Mouse (Mus musculus) midbrain, embryonic 15.5 days (tissue): Measurements from ENCODE around the gene Prrc2b. TPM values are rescaled to one million over a fixed set of nuclear protein-coding genes. Genes with fewer than 3 reads are reported as not detected.

Experiments
- ATAC-seq: fragments of 200-750 bp; cut with Nextera tagmentation; replicated peaks from 2 replicates; pipeline ENCODE4 v1.8.0; 2017; ENCODE audit warnings: moderate TSS enrichment
- H3K27ac ChIP-seq: fragments of 300-500 bp; sonication (generic); 2 replicates; pipeline ENCODE4 v1.5.1; 2015; ENCODE audit warnings: mild to moderate bottlenecking, inconsistent platforms
- H3K27me3 ChIP-seq: fragments of 300-500 bp; sonication (generic); replicated peaks from 2 replicates; pipeline ENCODE4 v1.6.1; 2015; ENCODE audit warnings: inconsistent platforms
- H3K36me3 ChIP-seq: fragments of 300-500 bp; sonication (generic); replicated peaks from 2 replicates; pipeline ENCODE4 v1.6.1; 2015; ENCODE audit warnings: inconsistent platforms
- H3K4me1 ChIP-seq: fragments of 300-500 bp; sonication (generic); 2 replicates; pipeline ENCODE4 v1.6.1; 2015; ENCODE audit warnings: inconsistent platforms
- H3K4me2 ChIP-seq: fragments of 300-500 bp; sonication (generic); 2 replicates; pipeline ENCODE4 v1.6.1; 2015; ENCODE audit warnings: inconsistent platforms, mild to moderate bottlenecking, moderate library complexity
- H3K4me3 ChIP-seq: fragments of 300-500 bp; sonication (generic); 2 replicates; pipeline ENCODE4 v1.5.1; 2015; ENCODE audit warnings: mild to moderate bottlenecking, inconsistent platforms
- H3K9ac ChIP-seq: fragments of 300-500 bp; sonication (generic); 2 replicates; pipeline ENCODE4 v1.6.1; 2015; ENCODE audit warnings: mild to moderate bottlenecking, inconsistent platforms
- H3K9me3 ChIP-seq: fragments of 300-500 bp; sonication (generic); 2 replicates; pipeline ENCODE4 v1.6.1; 2016; ENCODE audit warnings: inconsistent platforms
- WGBS: fragments of 180-500 bp; shearing (Covaris S2); methylation state at CpG from one replicate; pipeline ENCODE4 v1.1.7; 2015; ENCODE audit warnings: mixed read lengths; 5-methylcytosine and 5-hydroxymethylcytosine counted together
- polyA plus RNA-seq: library from polyadenylated mRNA; unstranded; fragments of >200 nt; fragmentation: Nextera tagmentation; extraction: Ambion mirVana; gene quantifications from 2 replicates; pipeline ENCODE4 v1.2.1, GENCODE M21; 2015

The Prrc2b gene
- 85.4 and 92.2 TPM in 2 replicates for polyA plus RNA-seq

GRCm38 (mm10) chr2:32150924-32151659, at the start of gene Prrc2b:
Gene Prrc2b, plus strand, starts transcription at chr2:32151082.
- ATAC-seq = peak; percentile 75
- peak within 1 kb of the TSS; percentile 98 for H3K9ac ChIP-seq
- under 1% methylated on average over 87 of the region's 117 CpGs for WGBS
- H3K27ac ChIP-seq = peak within 1 kb of the TSS; percentile 99
- H3K4me1 ChIP-seq = peaks cover 52% of the 10 kb centered on the region
- H3K4me3 ChIP-seq = peak within 1 kb of the TSS; percentile 94
- no peaks in the 10 kb centered on the region for H3K9me3 ChIP-seq
- no peaks in the 10 kb centered on the region for H3K36me3 ChIP-seq
- peak within 1 kb of the TSS; percentile 93 for H3K4me2 ChIP-seq
- no peaks in the 10 kb centered on the region for H3K27me3 ChIP-seq

DNA sequence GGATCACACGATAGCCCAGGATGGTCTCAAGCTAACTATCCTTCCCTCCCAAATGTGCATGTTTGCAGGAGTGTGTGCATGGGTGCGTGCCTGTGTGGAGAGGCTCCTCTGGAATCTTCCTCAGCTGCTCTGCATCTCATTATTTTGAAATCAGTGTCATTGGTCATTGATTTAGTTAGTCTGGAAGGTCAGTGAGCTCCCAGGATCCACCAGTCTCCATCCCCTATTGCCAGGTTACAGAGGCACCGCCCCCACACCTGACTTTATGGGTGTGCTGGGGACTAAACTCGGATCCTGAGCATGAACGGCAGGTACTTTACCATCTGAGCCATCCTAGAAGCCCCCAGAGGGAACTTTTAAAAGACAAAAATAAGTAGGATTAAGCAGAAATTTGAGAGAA, 47.9 kb upstream of the Prrc2b start:
- Histone ChIP-seq H3K36me3 (no peaks in the 10 kb centered on the region), H3K9me3 (no peaks in the 10 kb centered on the region), H3K4me1 (peaks cover 3% of the 10 kb centered on the region; the same call in 1 of the 2 replicates), H3K4me2 (no peak overlapping the region), H3K27ac (no peak overlapping the region), H3K27me3 (no peaks in the 10 kb centered on the region), H3K9ac (no peak overlapping the region), H3K4me3 (no peak overlapping the region)
- ATAC-seq = no peak
- WGBS = 53% methylated on average over 5 of the region's 5 CpGs

GRCm38 (mm10) chr2:32103557-32103956, 47.3 kb upstream of the Prrc2b start:
- Histone ChIP-seq H3K27ac (no peak overlapping the region), H3K4me2 (no peak overlapping the region)

GRCm38 (mm10) chr2:32104122-32104521, 46.8 kb upstream of the Prrc2b start:
- no peaks in the 10 kb centered on the region for H3K27me3 ChIP-seq
- no peak for ATAC-seq
- 73% methylated on average over 7 of the region's 7 CpGs for WGBS

More at GRCm38 (mm10) chr2:32103557-32103956, 47.3 kb upstream of the Prrc2b start:
- Histone ChIP-seq H3K4me3 (no peak overlapping the region), H3K27me3 (no peaks in the 10 kb centered on the region), H3K9ac (no peak overlapping the region), H3K36me3 (no peaks in the 10 kb centered on the region), H3K4me1 (peaks cover 3% of the 10 kb centered on the region; the same call in 1 of the 2 replicates), H3K9me3 (no peaks in the 10 kb centered on the region)
- no peak for ATAC-seq
- WGBS = 78% methylated on average over 7 of the region's 7 CpGs

DNA sequence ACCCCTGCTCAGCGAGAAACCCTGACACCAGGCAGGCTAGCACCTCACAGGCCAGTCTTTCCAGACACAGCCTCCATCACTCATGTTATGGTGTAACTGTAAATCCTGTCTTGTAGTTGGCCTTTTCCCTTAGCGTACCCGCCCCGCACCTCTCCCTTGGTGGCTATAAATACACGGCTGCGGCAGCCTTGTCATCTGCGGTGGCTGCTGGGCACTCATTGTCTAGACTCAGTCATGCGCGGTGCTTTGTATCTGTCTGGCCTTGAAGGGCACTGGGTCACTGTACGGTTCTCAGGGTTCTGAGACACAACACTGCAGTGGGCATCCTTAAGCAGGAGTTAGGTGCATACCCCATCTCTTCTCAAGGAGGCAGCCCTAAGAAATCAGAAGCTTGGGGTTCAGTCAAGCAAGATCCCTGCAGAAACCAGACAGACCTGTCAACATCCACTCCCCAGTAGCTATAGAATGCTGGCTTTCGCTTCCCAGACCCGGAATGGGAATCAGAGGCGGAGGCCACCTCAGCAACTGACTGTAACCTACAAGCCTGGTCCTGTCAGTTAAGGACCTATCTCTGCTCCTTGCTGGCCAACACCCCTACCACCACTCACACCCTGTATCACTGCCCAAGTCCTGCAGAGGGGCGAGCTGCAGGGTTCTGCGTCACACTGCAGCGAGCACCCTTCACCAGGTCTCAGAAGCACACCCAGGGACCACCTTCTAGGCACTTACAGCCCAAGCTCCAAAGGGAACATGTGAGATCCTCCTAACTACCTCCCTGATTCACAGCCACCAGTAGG, 45.6 kb upstream of the Prrc2b start:
- Histone ChIP-seq H3K36me3 (0 out of 2 replicates have a peak, but pooled peaks cover 3% of the 10 kb centered on the region), H3K4me1 (peaks cover 3% of the 10 kb centered on the region; the same call in 1 of the 2 replicates), H3K9me3 (no peaks in the 10 kb centered on the region), H3K4me2 (no peak overlapping the region), H3K4me3 (no peak overlapping the region), H3K27ac (no peak overlapping the region), H3K27me3 (no peaks in the 10 kb centered on the region), H3K9ac (no peak overlapping the region)
- 62% methylated on average over 16 of the region's 16 CpGs for WGBS
- ATAC-seq = no peak

More at GRCm38 (mm10) chr2:32104122-32104521, 46.8 kb upstream of the Prrc2b start:
- H3K4me1 ChIP-seq = peaks cover 3% of the 10 kb centered on the region; the same call in 1 of the 2 replicates
- H3K9me3 ChIP-seq = no peaks in the 10 kb centered on the region
- H3K36me3 ChIP-seq = no peaks in the 10 kb centered on the region
- H3K27ac ChIP-seq = no peak overlapping the region
- H3K4me2 ChIP-seq = no peak overlapping the region
- H3K9ac ChIP-seq = no peak overlapping the region
- no peak overlapping the region for H3K4me3 ChIP-seq

GRCm38 (mm10) chr2:32105930-32106329, 45.0 kb upstream of the Prrc2b start:
- peaks cover 3% of the 10 kb centered on the region; the same call in 1 of the 2 replicates for H3K4me1 ChIP-seq
- H3K27ac ChIP-seq = no peak overlapping the region
- no peak overlapping the region for H3K4me2 ChIP-seq
- no peak overlapping the region for H3K9ac ChIP-seq
- H3K36me3 ChIP-seq = peaks cover 5% of the 10 kb centered on the region; the same call in 1 of the 2 replicates
- no peak overlapping the region for H3K4me3 ChIP-seq
- no peak for ATAC-seq
- 90% methylated on average over 7 of the region's 7 CpGs for WGBS
- H3K27me3 ChIP-seq = no peaks in the 10 kb centered on the region
- no peaks in the 10 kb centered on the region for H3K9me3 ChIP-seq

- no peaks in the 10 kb centered on the region for H3K9me3 ChIP-seq
- no peak overlapping the region for H3K4me3 ChIP-seq
- H3K36me3 ChIP-seq = peaks cover 5% of the 10 kb centered on the region; the same call in 1 of the 2 replicates
- H3K27me3 ChIP-seq = no peaks in the 10 kb centered on the region
- no peak overlapping the region for H3K9ac ChIP-seq
- no peak overlapping the region for H3K27ac ChIP-seq
- ATAC-seq = no peak
- no peaks in the 10 kb centered on the region for H3K4me1 ChIP-seq
- 93% methylated on average over 1 of the region's 1 CpGs for WGBS
- H3K4me2 ChIP-seq = no peak overlapping the region
These were observed 39.6 kb upstream of the Prrc2b start for GRCm38 (mm10) chr2:32111268-32111667.

- Histone ChIP-seq H3K4me2 (no peak overlapping the region), H3K36me3 (peaks cover 5% of the 10 kb centered on the region; the same call in 1 of the 2 replicates), H3K27ac (no peak overlapping the region), H3K27me3 (no peaks in the 10 kb centered on the region), H3K4me3 (no peak overlapping the region), H3K4me1 (no peaks in the 10 kb centered on the region), H3K9ac (no peak overlapping the region), H3K9me3 (no peaks in the 10 kb centered on the region)
- 80% methylated on average over 2 of the region's 2 CpGs for WGBS
- ATAC-seq = no peak
These were observed 38.3 kb upstream of the Prrc2b start for GRCm38 (mm10) chr2:32112548-32112947.

GRCm38 (mm10) chr2:32115851-32116268, 35.0 kb upstream of the Prrc2b start:
- H3K9me3 ChIP-seq = no peaks in the 10 kb centered on the region
- H3K36me3 ChIP-seq = no peaks in the 10 kb centered on the region; the same call in 1 of the 2 replicates
- H3K4me3 ChIP-seq = no peak overlapping the region
- H3K27ac ChIP-seq = no peak overlapping the region
- ATAC-seq = no peak
- H3K4me2 ChIP-seq = no peak overlapping the region
- H3K27me3 ChIP-seq = no peaks in the 10 kb centered on the region
- 91% methylated on average over 4 of the region's 4 CpGs for WGBS
- no peak overlapping the region for H3K9ac ChIP-seq
- H3K4me1 ChIP-seq = no peaks in the 10 kb centered on the region

- WGBS = 89% methylated on average over 20 of the region's 20 CpGs
- H3K4me3 ChIP-seq = no peak overlapping the region
- no peak overlapping the region for H3K4me2 ChIP-seq
- no peaks in the 10 kb centered on the region for H3K4me1 ChIP-seq
- H3K9ac ChIP-seq = no peak overlapping the region
- H3K27me3 ChIP-seq = no peaks in the 10 kb centered on the region
- H3K9me3 ChIP-seq = no peaks in the 10 kb centered on the region
- H3K27ac ChIP-seq = no peak overlapping the region
- H3K36me3 ChIP-seq = no peaks in the 10 kb centered on the region
- ATAC-seq = no peak
These were observed 30.8 kb upstream of the Prrc2b start for GRCm38 (mm10) chr2:32119802-32120750.

DNA sequence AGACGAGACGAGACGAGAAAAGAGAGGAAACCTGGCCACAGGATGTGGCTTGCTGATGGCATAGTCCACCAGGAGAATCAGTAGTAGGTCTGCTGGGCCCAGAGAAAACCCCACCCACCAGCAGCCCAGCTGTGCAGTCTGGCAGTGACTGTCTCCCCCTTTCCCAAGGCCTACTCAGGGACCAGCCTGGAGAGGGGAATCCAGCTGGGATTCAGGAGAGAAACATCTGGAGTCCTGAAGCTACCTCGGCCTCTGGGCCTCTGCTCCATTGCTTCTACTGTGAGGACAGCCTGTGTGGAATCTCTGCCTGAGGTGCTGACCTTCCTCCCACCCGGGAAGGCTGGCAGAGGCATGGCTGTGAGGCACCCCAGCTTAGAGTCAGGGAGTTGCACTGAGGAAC, 29.7 kb upstream of the Prrc2b start:
- Histone ChIP-seq H3K9me3 (no peaks in the 10 kb centered on the region), H3K4me1 (no peaks in the 10 kb centered on the region), H3K4me2 (no peak overlapping the region), H3K36me3 (no peaks in the 10 kb centered on the region), H3K27me3 (no peaks in the 10 kb centered on the region), H3K4me3 (no peak overlapping the region), H3K27ac (no peak overlapping the region), H3K9ac (no peak overlapping the region)
- no peak for ATAC-seq
- 72% methylated on average over 5 of the region's 5 CpGs for WGBS
